Mouse (Mus musculus): ENCODE measurements around the gene Fam216b. TPM values are rescaled to one million over a fixed set of nuclear protein-coding genes. Genes with fewer than 3 reads are reported as not detected.

The Fam216b gene
- polyA plus RNA-seq, 1 experiment: not detected

- H3K4me3 ChIP-seq: no peak overlapping the region
- H3K27me3 ChIP-seq (ENCODE audit: control insufficient read depth, insufficient read depth, insufficient read length): no peaks in the 10 kb centered on the region
- TF ChIP-seq MYOG (IDR thresholded peaks at IDR 0.05; ENCODE audit: control insufficient read depth in 1 of 3, insufficient read depth in 1 of 3, insufficient read length in 2 of 3, low read depth in 2 of 3) (peak in 1 of 3 experiments; percentile 12), POLR2A (IDR thresholded peaks at IDR 0.05; ENCODE audit: insufficient read length, low read depth) (no peak), MYOD1 (IDR thresholded peaks at IDR 0.05; ENCODE audit: control insufficient read depth in 1 of 3, insufficient read length in 2 of 3, low read depth in 2 of 3) (peak in 1 of 3 experiments; percentile 5), USF1 (IDR thresholded peaks at IDR 0.05; ENCODE audit: low read depth) (no peak), SRF (IDR thresholded peaks at IDR 0.05; ENCODE audit: control insufficient read depth, insufficient read length, low read depth) (no peak), TCF12 (IDR thresholded peaks at IDR 0.05; ENCODE audit: insufficient read depth, poor library complexity, severe bottlenecking) (peak; percentile 7), CEBPB (IDR thresholded peaks at IDR 0.05; ENCODE audit: insufficient read depth, poor library complexity, severe bottlenecking) (no peak)
- peak overlapping the region; percentile 57 for H3K4me2 ChIP-seq (ENCODE audit: low read depth)
- no peak overlapping the region for H3ac ChIP-seq (ENCODE audit: control insufficient read depth, insufficient read length)
- H3K79me2 ChIP-seq (ENCODE audit: control insufficient read depth, insufficient read depth): no peaks in the 10 kb centered on the region
- H3K36me3 ChIP-seq (ENCODE audit: control insufficient read depth, insufficient read depth): no peaks in the 10 kb centered on the region
Measured at GRCm38 (mm10) chr14:78065938-78066710, 22.7 kb downstream of the Fam216b start.

GRCm38 (mm10) chr14:78062484-78062883 is 26.3 kb downstream of the Fam216b start:
- H3K4me3 ChIP-seq: no peak overlapping the region
- H3K36me3 ChIP-seq (ENCODE audit: control insufficient read depth, insufficient read depth): no peaks in the 10 kb centered on the region
- TF ChIP-seq REST (IDR thresholded peaks at IDR 0.05; ENCODE audit: insufficient read depth, insufficient read length) (no peak), POLR2AphosphoS2 (IDR thresholded peaks at IDR 0.05; ENCODE audit: insufficient read length, low read depth) (no peak), MYOD1 (IDR thresholded peaks at IDR 0.05; ENCODE audit: control insufficient read depth in 1 of 3, insufficient read length in 2 of 3, low read depth in 2 of 3) (no peak), TCF3 (IDR thresholded peaks at IDR 0.05; ENCODE audit: insufficient read length, low read depth) (no peak), MYOG (IDR thresholded peaks at IDR 0.05; ENCODE audit: control insufficient read depth in 1 of 3, insufficient read depth in 1 of 3, insufficient read length in 2 of 3, low read depth in 2 of 3) (no peak), USF1 (IDR thresholded peaks at IDR 0.05; ENCODE audit: low read depth) (no peak), MAX (IDR thresholded peaks at IDR 0.05; ENCODE audit: low read depth) (no peak), CEBPB (IDR thresholded peaks at IDR 0.05; ENCODE audit: insufficient read depth, poor library complexity, severe bottlenecking) (no peak), SRF (IDR thresholded peaks at IDR 0.05; ENCODE audit: control insufficient read depth, insufficient read length, low read depth) (no peak), POLR2A (IDR thresholded peaks at IDR 0.05; ENCODE audit: insufficient read length, low read depth) (no peak), E2F4 (IDR thresholded peaks at IDR 0.05; ENCODE audit: insufficient read depth) (no peak)
- H3ac ChIP-seq (ENCODE audit: control insufficient read depth, insufficient read length): no peak overlapping the region
- H3K4me2 ChIP-seq (ENCODE audit: low read depth): no peak overlapping the region
- H3K27me3 ChIP-seq (ENCODE audit: control insufficient read depth, insufficient read depth, insufficient read length): no peaks in the 10 kb centered on the region
- H3K79me2 ChIP-seq (ENCODE audit: control insufficient read depth, insufficient read depth): no peaks in the 10 kb centered on the region

- TF ChIP-seq POLR2A (IDR thresholded peaks at IDR 0.05; ENCODE audit: insufficient read length, low read depth): no peak
- TF ChIP-seq E2F4 (IDR thresholded peaks at IDR 0.05; ENCODE audit: insufficient read depth): no peak
- TF ChIP-seq MYOD1 (IDR thresholded peaks at IDR 0.05; ENCODE audit: control insufficient read depth in 1 of 3, insufficient read length in 2 of 3, low read depth in 2 of 3): no peak
- no peak for TF ChIP-seq TCF3 (IDR thresholded peaks at IDR 0.05; ENCODE audit: insufficient read length, low read depth)
- no peak for TF ChIP-seq USF1 (IDR thresholded peaks at IDR 0.05; ENCODE audit: low read depth)
- TF ChIP-seq TCF12 (IDR thresholded peaks at IDR 0.05; ENCODE audit: insufficient read depth, poor library complexity, severe bottlenecking): no peak
- TF ChIP-seq CEBPB (IDR thresholded peaks at IDR 0.05; ENCODE audit: insufficient read depth, poor library complexity, severe bottlenecking): no peak
- no peak for TF ChIP-seq POLR2AphosphoS2 (IDR thresholded peaks at IDR 0.05; ENCODE audit: insufficient read length, low read depth)
- no peak for TF ChIP-seq SRF (IDR thresholded peaks at IDR 0.05; ENCODE audit: control insufficient read depth, insufficient read length, low read depth)
- no peak for TF ChIP-seq MAX (IDR thresholded peaks at IDR 0.05; ENCODE audit: low read depth)
- no peak for TF ChIP-seq REST (IDR thresholded peaks at IDR 0.05; ENCODE audit: insufficient read depth, insufficient read length)
- TF ChIP-seq MYOG (IDR thresholded peaks at IDR 0.05; ENCODE audit: control insufficient read depth in 1 of 3, insufficient read depth in 1 of 3, insufficient read length in 2 of 3, low read depth in 2 of 3): no peak
- H3K4me2 ChIP-seq (ENCODE audit: low read depth): no peak overlapping the region
- no peaks in the 10 kb centered on the region for H3K79me2 ChIP-seq (ENCODE audit: control insufficient read depth, insufficient read depth)
- no peak overlapping the region for H3ac ChIP-seq (ENCODE audit: control insufficient read depth, insufficient read length)
- H3K4me3 ChIP-seq: no peak overlapping the region
- no peaks in the 10 kb centered on the region for H3K36me3 ChIP-seq (ENCODE audit: control insufficient read depth, insufficient read depth)
- H3K27me3 ChIP-seq (ENCODE audit: control insufficient read depth, insufficient read depth, insufficient read length): no peaks in the 10 kb centered on the region
Measured at GRCm38 (mm10) chr14:78060609-78060951, 28.2 kb downstream of the Fam216b start.

- Histone ChIP-seq H3K79me2 (ENCODE audit: control insufficient read depth, insufficient read depth) (no peaks in the 10 kb centered on the region), H3K27me3 (ENCODE audit: control insufficient read depth, insufficient read depth, insufficient read length) (no peaks in the 10 kb centered on the region), H3K36me3 (ENCODE audit: control insufficient read depth, insufficient read depth) (no peaks in the 10 kb centered on the region), H3K4me2 (ENCODE audit: low read depth) (no peak overlapping the region), H3ac (ENCODE audit: control insufficient read depth, insufficient read length) (no peak overlapping the region), H3K4me3 (no peak overlapping the region)
- no peak for TF ChIP-seq CEBPB (IDR thresholded peaks at IDR 0.05; ENCODE audit: insufficient read depth, poor library complexity, severe bottlenecking)
- no peak for TF ChIP-seq TCF3 (IDR thresholded peaks at IDR 0.05; ENCODE audit: insufficient read length, low read depth)
- TF ChIP-seq E2F4 (IDR thresholded peaks at IDR 0.05; ENCODE audit: insufficient read depth): no peak
Measured at GRCm38 (mm10) chr14:78059878-78060608, 28.8 kb downstream of the Fam216b start.

Data from myocyte (in vitro differentiated cells).